Mouse (Mus musculus) cortical plate, adult 2 months (tissue): ENCODE measurements around the gene Luc7l3. TPM values are rescaled to one million over a fixed set of nuclear protein-coding genes. Genes with fewer than 3 reads are reported as not detected.

Source experiments
- H3K27ac ChIP-seq: fragments of 200-500 bp; 2 replicates; pipeline ENCODE4 v1.5.1; 2012; ENCODE audit warnings: low read length, control low read depth, inconsistent platforms; ENCODE audit not compliant: insufficient read depth
- H3K4me1 ChIP-seq: fragments of 200-500 bp; 2 replicates; pipeline ENCODE4 v1.6.1; 2011; ENCODE audit warnings: low read length; ENCODE audit not compliant: control insufficient read depth, insufficient read depth
- H3K4me3 ChIP-seq: fragments of 200-500 bp; 2 replicates; pipeline ENCODE4 v1.5.1; 2011; ENCODE audit warnings: mild to moderate bottlenecking, low read length, control low read depth; ENCODE audit not compliant: insufficient read depth
- CTCF ChIP-seq: fragments of 200-500 bp; IDR thresholded peaks from 2 replicates; pipeline ENCODE4 v1.5.1; 2011; ENCODE audit warnings: mild to moderate bottlenecking, control low read depth, low read length; ENCODE audit not compliant: insufficient read depth; ENCODE audit errors: extremely low read depth
- POLR2A ChIP-seq: fragments of 200-500 bp; IDR thresholded peaks from 2 replicates; pipeline ENCODE4 v1.6.1; 2011; ENCODE audit warnings: mild to moderate bottlenecking, low read length, control low read depth; ENCODE audit not compliant: insufficient read depth; ENCODE audit errors: extremely low read depth
- polyA plus RNA-seq: library from polyadenylated mRNA; depleted of rRNA; stranded (reverse); fragments of >200 nt; gene quantifications from 2 replicates; pipeline ENCODE4 v1.2.3, GENCODE M21; 2012

Luc7l3 gene
- polyA plus RNA-seq, 1 experiment: 138 TPM

DNA sequence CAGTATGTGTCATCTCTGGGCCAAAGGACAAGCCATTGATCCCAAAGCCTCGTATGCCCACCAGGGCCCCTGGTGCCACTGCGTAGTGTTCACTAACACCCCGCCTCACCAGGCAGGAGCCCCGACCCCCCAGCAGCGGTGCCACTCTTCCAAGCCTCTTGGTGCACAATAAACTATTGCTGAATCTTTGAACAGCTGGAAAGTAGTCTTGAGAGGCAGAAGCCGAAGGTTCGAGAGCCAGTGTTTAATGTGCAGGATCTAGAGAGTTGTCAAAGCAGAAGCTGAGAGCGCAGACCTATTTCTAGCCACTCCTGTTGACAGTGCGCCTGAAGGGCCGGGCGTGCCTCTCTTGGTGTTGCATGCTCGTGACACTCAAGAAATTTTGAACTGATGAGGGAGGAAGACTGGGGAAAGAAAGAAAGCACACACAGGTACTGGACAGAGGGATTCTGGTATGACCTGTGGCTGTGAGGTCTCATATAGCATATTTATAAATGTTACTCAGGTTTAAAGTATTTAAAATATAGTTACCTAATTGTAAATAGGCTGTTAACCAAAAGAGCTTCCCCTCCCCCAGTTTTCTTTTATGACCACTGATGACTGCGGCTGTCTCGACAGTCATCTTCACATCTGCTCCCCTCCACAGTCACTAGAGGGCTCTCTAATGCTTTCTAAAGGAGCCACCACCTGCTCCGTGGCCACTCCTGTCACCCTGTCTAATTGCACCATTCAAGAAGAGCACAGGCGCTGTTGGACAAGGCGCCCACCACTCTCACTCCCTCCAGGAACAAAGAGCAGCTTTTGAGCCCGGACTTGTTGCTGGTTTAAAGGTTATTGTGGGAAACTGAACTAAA is 18.2 kb upstream of the Luc7l3 start:
- Histone ChIP-seq H3K27ac (no peak overlapping the region), H3K4me3 (no peak overlapping the region), H3K4me1 (no peaks in the 10 kb centered on the region)
- TF ChIP-seq POLR2A (no peak), CTCF (peak; percentile 63)

DNA sequence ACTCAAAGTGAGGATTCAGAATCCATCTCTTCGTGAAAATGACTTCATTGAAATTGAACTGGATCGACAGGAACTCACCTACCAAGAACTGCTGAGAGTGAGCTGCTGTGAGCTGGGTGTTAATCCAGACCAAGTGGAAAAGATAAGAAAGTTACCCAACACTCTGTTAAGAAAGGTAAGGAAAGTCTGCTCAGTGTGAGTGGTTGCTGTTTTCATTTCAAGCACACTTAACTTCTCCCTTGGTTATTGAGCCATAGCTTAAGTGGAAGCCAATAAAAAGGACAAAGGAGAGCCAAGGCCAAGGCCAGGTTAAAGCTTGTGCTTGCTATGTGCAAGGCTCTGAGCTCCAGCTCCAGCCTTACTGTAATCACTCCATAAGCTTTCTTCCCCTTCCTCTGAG is 16.6 kb upstream of the Luc7l3 start:
- no peak overlapping the region for H3K4me3 ChIP-seq
- TF ChIP-seq POLR2A (no peak), CTCF (no peak)
- H3K27ac ChIP-seq: no peak overlapping the region
- H3K4me1 ChIP-seq: no peaks in the 10 kb centered on the region

DNA sequence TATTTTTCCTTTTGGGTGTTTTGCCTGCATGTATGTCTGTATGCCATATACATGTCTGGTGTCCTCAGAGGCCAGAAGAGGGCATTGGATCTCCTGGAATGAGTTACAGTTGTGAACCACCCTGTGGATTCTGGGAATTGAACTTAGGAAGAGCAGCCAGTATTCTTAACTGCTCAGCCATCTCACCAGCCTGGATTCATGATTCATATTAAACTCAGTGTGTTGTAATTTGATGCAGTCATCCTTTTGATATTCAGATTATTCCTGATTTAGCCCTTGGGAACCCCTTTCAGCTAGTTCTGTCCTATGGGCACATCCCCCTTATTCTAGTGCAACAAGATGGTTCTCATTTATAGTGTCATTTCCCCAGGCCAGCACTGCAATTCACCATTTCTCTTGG is 14.8 kb upstream of the Luc7l3 start:
- TF ChIP-seq CTCF (no peak), POLR2A (no peak)

GRCm38 (mm10) chr11:94334386-94334968 is 12.7 kb upstream of the Luc7l3 start:
- Histone ChIP-seq H3K4me1 (peaks cover 13% of the 10 kb centered on the region), H3K27ac (no peak overlapping the region), H3K4me3 (no peak overlapping the region)
- TF ChIP-seq CTCF (no peak), POLR2A (no peak)

More for the DNA sequence above, 14.8 kb upstream of the Luc7l3 start:
- H3K4me3 ChIP-seq: no peak overlapping the region
- peaks cover 5% of the 10 kb centered on the region for H3K4me1 ChIP-seq
- H3K27ac ChIP-seq: no peak overlapping the region

GRCm38 (mm10) chr11:94332726-94333125 is 10.9 kb upstream of the Luc7l3 start:
- no peak overlapping the region for H3K27ac ChIP-seq

GRCm38 (mm10) chr11:94330211-94330610 is 8.4 kb upstream of the Luc7l3 start:
- peaks cover 16% of the 10 kb centered on the region for H3K4me1 ChIP-seq
- H3K4me3 ChIP-seq: no peak overlapping the region; the same call in 1 of the 2 replicates
- peak overlapping the region; percentile 35; the same call in 1 of the 2 replicates for H3K27ac ChIP-seq
- no peak for TF ChIP-seq POLR2A
- no peak for TF ChIP-seq CTCF

More at GRCm38 (mm10) chr11:94332726-94333125, 10.9 kb upstream of the Luc7l3 start:
- Histone ChIP-seq H3K4me3 (no peak overlapping the region), H3K4me1 (peaks cover 13% of the 10 kb centered on the region)
- TF ChIP-seq CTCF (no peak), POLR2A (no peak)

GRCm38 (mm10) chr11:94329270-94329891 is 7.6 kb upstream of the Luc7l3 start:
- H3K4me3 ChIP-seq: peak overlapping the region; percentile 0; the same call in 1 of the 2 replicates
- H3K27ac ChIP-seq: no peak overlapping the region
- TF ChIP-seq POLR2A (no peak), CTCF (peak; percentile 56)
- peaks cover 16% of the 10 kb centered on the region for H3K4me1 ChIP-seq

GRCm38 (mm10) chr11:94328644-94329025 is 6.8 kb upstream of the Luc7l3 start:
- Histone ChIP-seq H3K27ac (peak overlapping the region; percentile 36; the same call in 1 of the 2 replicates), H3K4me1 (peaks cover 16% of the 10 kb centered on the region), H3K4me3 (peak overlapping the region; percentile 93)
- TF ChIP-seq POLR2A: no peak
- TF ChIP-seq CTCF: no peak
